Mouse (Mus musculus) cerebellum, adult 11-12 months (tissue): Measurements from ENCODE around the gene Klf9.
A peak's percentile ranks its signal among the peaks of the same experiment; 100 is the strongest.

Source experiments
- DNase-seq: peaks from one replicate; pipeline ENCODE4 v3.0.0; 2022

The Klf9 gene

GRCm38 (mm10) chr19:23164651-23165240 is 23.7 kb downstream of the Klf9 start:
- peak; percentile 30 for DNase-seq

GRCm38 (mm10) chr19:23166550-23167284 is 25.7 kb downstream of the Klf9 start:
- DNase-seq: no peak

- no peak for DNase-seq
Measured at GRCm38 (mm10) chr19:23168899-23169658, 28.1 kb downstream of the Klf9 start.

- DNase-seq: no peak
Measured at GRCm38 (mm10) chr19:23169659-23170050, 28.6 kb downstream of the Klf9 start.

- DNase-seq: peak; percentile 75
Measured at GRCm38 (mm10) chr19:23170476-23170875, 29.4 kb downstream of the Klf9 start.

GRCm38 (mm10) chr19:23171136-23171535 is 30.1 kb downstream of the Klf9 start:
- no peak for DNase-seq

GRCm38 (mm10) chr19:23175090-23175489 is 34.1 kb downstream of the Klf9 start:
- DNase-seq: no peak

- DNase-seq: no peak
Measured at GRCm38 (mm10) chr19:23175511-23175910, 34.5 kb downstream of the Klf9 start.

GRCm38 (mm10) chr19:23178533-23178932 is 37.5 kb downstream of the Klf9 start:
- no peak for DNase-seq

- no peak for DNase-seq
Measured at GRCm38 (mm10) chr19:23183493-23183892, 42.5 kb downstream of the Klf9 start.

GRCm38 (mm10) chr19:23184068-23184467 is 43.0 kb downstream of the Klf9 start:
- no peak for DNase-seq

- DNase-seq: no peak
Measured at GRCm38 (mm10) chr19:23187732-23188131, 46.7 kb downstream of the Klf9 start.

GRCm38 (mm10) chr19:23188986-23189385 is 48.0 kb downstream of the Klf9 start:
- DNase-seq: no peak

- DNase-seq: no peak
Measured at GRCm38 (mm10) chr19:23189744-23190143, 48.7 kb downstream of the Klf9 start.

- no peak for DNase-seq
Measured at GRCm38 (mm10) chr19:23191486-23191885, 50.5 kb downstream of the Klf9 start.

- no peak for DNase-seq
Measured at GRCm38 (mm10) chr19:23193076-23193475, 52.0 kb downstream of the Klf9 start.

GRCm38 (mm10) chr19:23202106-23202505 is 61.1 kb downstream of the Klf9 start:
- no peak for DNase-seq

GRCm38 (mm10) chr19:23203505-23204053 is 62.6 kb downstream of the Klf9 start:
- DNase-seq: no peak

- DNase-seq: no peak
Measured at GRCm38 (mm10) chr19:23211325-23211724, 70.3 kb downstream of the Klf9 start.

GRCm38 (mm10) chr19:23214326-23214725 is 73.3 kb downstream of the Klf9 start:
- DNase-seq: no peak
